Mouse (Mus musculus) lung, postnatal 0 days (tissue): ENCODE measurements at regions not wholly inside any gene's neighbourhood (a gene's known extent, or its start where the extent isn't known, plus 50 kb on each side); places are given as distances from the start of the nearest gene placed in this dataset.

ENCODE experiments used
- CTCF ChIP-seq: IDR thresholded peaks from 2 replicates; pipeline ENCODE4 v1.5.1; 2016; ENCODE audit warnings: antibody characterized with exemption, mild to moderate bottlenecking
- EP300 ChIP-seq: IDR thresholded peaks from 2 replicates; pipeline ENCODE4 v1.6.1; 2016; ENCODE audit warnings: antibody characterized with exemption, mild to moderate bottlenecking, control low read depth

DNA sequence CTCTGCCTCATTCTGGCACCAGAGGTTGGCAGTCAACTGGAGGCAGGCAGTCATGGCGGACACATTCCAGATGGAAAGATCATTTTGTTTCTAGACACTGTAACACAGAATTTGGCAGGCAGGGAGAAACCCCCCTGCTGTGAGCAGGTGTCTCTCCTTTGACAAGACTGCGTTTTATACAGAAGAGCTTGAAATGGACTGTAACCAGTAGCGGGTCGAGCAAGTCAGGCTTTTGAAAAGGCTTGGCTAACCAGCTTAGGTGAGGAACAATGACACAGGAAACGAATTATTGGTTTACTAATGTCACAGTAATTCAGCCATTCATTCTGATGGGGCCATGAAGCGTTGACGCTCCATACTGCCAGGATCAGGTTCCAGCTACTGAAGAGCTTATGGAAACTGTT lies 275.3 kb upstream of the Slc24a5 start:
- no peak for TF ChIP-seq EP300
- TF ChIP-seq CTCF, result no peak
